Mouse (Mus musculus) hindbrain, embryonic 14.5 days (tissue): ENCODE results near the gene Lrig3. TPM values are rescaled to one million over a fixed set of nuclear protein-coding genes. Genes with fewer than 3 reads are reported as not detected.

Experiments used
- ATAC-seq: fragments of 200-750 bp; cut with Nextera tagmentation; 2 replicates; pipeline ENCODE4 v1.8.0; 2017; ENCODE audit warnings: moderate number of reproducible peaks, mild to moderate bottlenecking, moderate TSS enrichment, moderate library complexity; ENCODE audit not compliant: low FRiP score
- DNase-seq: peaks from one replicate; pipeline ENCODE4 v3.0.0-alpha.2; 2015; ENCODE audit warnings: low spot score
- H3K27ac ChIP-seq: fragments of 300-500 bp; sonication (generic); 2 replicates; pipeline ENCODE4 v1.5.1; 2014; ENCODE audit warnings: mild to moderate bottlenecking, moderate library complexity
- H3K27me3 ChIP-seq: fragments of 300-500 bp; sonication (generic); 2 replicates; pipeline ENCODE4 v1.6.1; 2014; ENCODE audit warnings: mild to moderate bottlenecking, low read length, mixed read lengths; ENCODE audit not compliant: control insufficient read depth, insufficient read depth
- H3K36me3 ChIP-seq: fragments of 300-500 bp; sonication (generic); replicated peaks from 2 replicates; pipeline ENCODE4 v1.6.1; 2014; ENCODE audit not compliant: control insufficient read depth, insufficient read depth
- H3K4me1 ChIP-seq: fragments of 300-500 bp; sonication (generic); replicated peaks from 2 replicates; pipeline ENCODE4 v1.6.1; 2014; ENCODE audit warnings: antibody characterized with exemption, low read length, mixed read lengths; ENCODE audit not compliant: control insufficient read depth, insufficient read depth
- H3K4me2 ChIP-seq: fragments of 300-500 bp; sonication (generic); replicated peaks from 2 replicates; pipeline ENCODE4 v1.6.1; 2014; ENCODE audit warnings: mild to moderate bottlenecking, moderate library complexity
- H3K4me3 ChIP-seq: fragments of 300-500 bp; sonication (generic); replicated peaks from 2 replicates; pipeline ENCODE4 v1.5.1; 2014; ENCODE audit warnings: mild to moderate bottlenecking, low read length
- H3K9ac ChIP-seq: fragments of 300-500 bp; sonication (generic); 2 replicates; pipeline ENCODE4 v1.6.1; 2014
- H3K9me3 ChIP-seq: fragments of 300-500 bp; sonication (generic); 2 replicates; pipeline ENCODE4 v1.6.1; 2016; ENCODE audit warnings: low read length; ENCODE audit not compliant: control insufficient read depth
- WGBS: fragments of 180-500 bp; shearing (Covaris S2); extraction: QIAGEN DNeasy Blood & Tissue Kit; methylation state at CpG from one replicate; pipeline ENCODE4 v1.1.7; 2014; 5-methylcytosine and 5-hydroxymethylcytosine counted together
- polyA plus RNA-seq: library from polyadenylated mRNA; unstranded; fragments of >200 nt; fragmentation: Nextera tagmentation; extraction: Ambion mirVana; gene quantifications from 2 replicates; pipeline ENCODE4 v1.2.1, GENCODE M21; 2014

Gene Lrig3
- polyA plus RNA-seq, 1 experiment from 2014 or later, result 4.4 TPM

- no peak for ATAC-seq
- H3K27me3 ChIP-seq, result no peaks in the 10 kb centered on the region
Observed at GRCm38 (mm10) chr10:126014673-126015072, 48.7 kb downstream of the Lrig3 start.

DNA sequence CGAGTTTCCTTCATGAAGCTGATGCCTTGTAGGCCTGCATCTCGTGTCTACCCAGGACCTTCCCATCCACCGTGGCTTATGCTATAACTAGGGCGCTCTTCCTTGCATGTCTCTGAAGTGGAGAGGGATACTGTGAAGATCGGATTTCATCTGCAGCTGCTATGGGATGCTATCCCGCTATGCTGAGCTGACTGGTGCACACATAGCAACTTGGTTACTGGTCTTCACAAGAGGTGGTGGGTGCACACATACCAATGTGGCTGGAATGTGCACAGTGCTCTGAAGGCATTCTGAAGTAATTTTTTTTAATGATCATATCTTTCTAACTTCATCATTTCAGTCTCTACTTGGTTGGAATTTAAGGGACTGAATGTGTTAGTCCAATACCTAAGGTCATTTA is 49.7 kb downstream of the Lrig3 start:
- no peaks in the 10 kb centered on the region for H3K4me1 ChIP-seq
- WGBS, result 94% methylated on average over 6 of the region's 6 CpGs
- no peak overlapping the region for H3K4me3 ChIP-seq
- no peak overlapping the region for H3K4me2 ChIP-seq
- no peak overlapping the region for H3K9ac ChIP-seq
- peaks cover 22% of the 10 kb centered on the region for H3K36me3 ChIP-seq
- no peaks in the 10 kb centered on the region for H3K9me3 ChIP-seq
- DNase-seq (no peak), ATAC-seq (no peak)
- H3K27ac ChIP-seq, result no peak overlapping the region
- no peaks in the 10 kb centered on the region for H3K27me3 ChIP-seq

More at GRCm38 (mm10) chr10:126014673-126015072, 48.7 kb downstream of the Lrig3 start:
- Histone ChIP-seq H3K4me2 (no peak overlapping the region), H3K4me3 (no peak overlapping the region), H3K9ac (no peak overlapping the region), H3K4me1 (no peaks in the 10 kb centered on the region), H3K9me3 (no peaks in the 10 kb centered on the region), H3K27ac (no peak overlapping the region), H3K36me3 (peaks cover 30% of the 10 kb centered on the region)
- 96% methylated on average over 8 of the region's 8 CpGs for whole genome bisulfite sequencing
- no peak for DNase-seq

- Histone ChIP-seq H3K4me2 (no peak overlapping the region), H3K36me3 (peaks cover 7% of the 10 kb centered on the region)
- ATAC-seq, result no peak
Observed at GRCm38 (mm10) chr10:126019350-126019991, 53.5 kb downstream of the Lrig3 start.

GRCm38 (mm10) chr10:126028574-126029440 is 62.8 kb downstream of the Lrig3 start:
- no peaks in the 10 kb centered on the region for H3K36me3 ChIP-seq
- ATAC-seq (no peak), DNase-seq (peak; percentile 55)
- 0 out of 2 replicates have a peak overlapping the region, but pooled peaks have one; percentile 2 for H3K4me2 ChIP-seq
- H3K27ac ChIP-seq, result no peak overlapping the region
- H3K4me3 ChIP-seq, result no peak overlapping the region
- no peak overlapping the region for H3K9ac ChIP-seq
- H3K9me3 ChIP-seq, result no peaks in the 10 kb centered on the region
- H3K4me1 ChIP-seq, result 0 out of 2 replicates have a peak, but pooled peaks cover 7% of the 10 kb centered on the region
- no peaks in the 10 kb centered on the region for H3K27me3 ChIP-seq
- WGBS, result 35% methylated on average over 8 of the region's 8 CpGs

More at GRCm38 (mm10) chr10:126019350-126019991, 53.5 kb downstream of the Lrig3 start:
- 92% methylated on average over 15 of the region's 15 CpGs for WGBS
- DNase-seq, result no peak
- Histone ChIP-seq H3K27me3 (no peaks in the 10 kb centered on the region), H3K9ac (no peak overlapping the region), H3K4me3 (no peak overlapping the region), H3K4me1 (no peaks in the 10 kb centered on the region), H3K9me3 (no peaks in the 10 kb centered on the region), H3K27ac (no peak overlapping the region)

DNA sequence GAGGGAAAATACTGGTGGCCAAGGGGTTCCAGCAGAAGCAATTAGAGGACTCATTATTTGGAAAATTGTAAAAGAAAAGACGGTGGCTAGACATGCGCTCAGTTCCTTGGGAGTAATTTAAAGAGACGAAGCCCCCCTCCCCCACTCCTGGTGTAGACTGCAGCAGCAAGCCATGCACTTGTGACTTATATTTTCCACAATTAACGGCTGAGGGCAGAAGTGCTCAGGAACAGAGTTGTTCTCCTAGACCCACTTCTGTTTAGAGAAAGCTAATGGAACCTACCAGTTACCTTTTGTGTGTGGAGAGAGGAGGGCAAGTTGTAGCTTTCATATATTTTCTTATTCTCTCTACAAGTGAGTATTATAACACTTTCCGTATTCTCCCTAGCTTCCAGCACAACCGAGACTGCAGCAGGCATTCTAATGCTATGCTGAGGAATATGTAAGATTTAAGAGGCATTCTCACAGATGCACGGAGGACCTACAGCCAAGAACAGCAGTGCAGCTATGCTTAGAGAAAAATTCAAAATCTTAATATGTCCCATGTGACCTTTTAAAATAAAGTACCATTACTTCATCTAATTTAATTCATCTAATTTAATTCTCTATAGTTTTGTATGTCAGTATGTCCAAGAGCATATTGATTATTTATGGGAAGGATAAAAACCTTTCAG is 63.6 kb downstream of the Lrig3 start:
- no peaks in the 10 kb centered on the region for H3K9me3 ChIP-seq
- ATAC-seq (no peak), DNase-seq (no peak)
- 0 out of 2 replicates have a peak overlapping the region, but pooled peaks have one; percentile 2 for H3K4me2 ChIP-seq
- 0 out of 2 replicates have a peak, but pooled peaks cover 7% of the 10 kb centered on the region for H3K4me1 ChIP-seq
- no peak overlapping the region for H3K27ac ChIP-seq
- H3K27me3 ChIP-seq, result no peaks in the 10 kb centered on the region
- H3K4me3 ChIP-seq, result no peak overlapping the region
- WGBS, result 56% methylated on average over 7 of the region's 7 CpGs
- no peak overlapping the region for H3K9ac ChIP-seq
- H3K36me3 ChIP-seq, result no peaks in the 10 kb centered on the region

GRCm38 (mm10) chr10:126056881-126057280 is 90.9 kb downstream of the Lrig3 start:
- H3K4me2 ChIP-seq, result no peak overlapping the region
- no peaks in the 10 kb centered on the region for H3K27me3 ChIP-seq
- ATAC-seq (no peak), DNase-seq (no peak)
- H3K4me1 ChIP-seq, result no peaks in the 10 kb centered on the region
- no peak overlapping the region for H3K4me3 ChIP-seq
- WGBS, result 66% methylated on average over 3 of the region's 3 CpGs
- no peaks in the 10 kb centered on the region for H3K9me3 ChIP-seq
- H3K27ac ChIP-seq, result no peak overlapping the region
- no peaks in the 10 kb centered on the region for H3K36me3 ChIP-seq
- H3K9ac ChIP-seq, result no peak overlapping the region

GRCm38 (mm10) chr10:126062812-126063211 is 96.8 kb downstream of the Lrig3 start:
- no peak overlapping the region for H3K4me2 ChIP-seq
- H3K27ac ChIP-seq, result no peak overlapping the region
- no peak for ATAC-seq
- no peak overlapping the region for H3K9ac ChIP-seq
- 0 out of 2 replicates have a peak, but pooled peaks cover 4% of the 10 kb centered on the region for H3K9me3 ChIP-seq
- DNase-seq, result no peak
- H3K27me3 ChIP-seq, result no peaks in the 10 kb centered on the region
- no peak overlapping the region for H3K4me3 ChIP-seq
- 89% methylated on average over 4 of the region's 4 CpGs for WGBS
- H3K4me1 ChIP-seq, result no peaks in the 10 kb centered on the region
- H3K36me3 ChIP-seq, result no peaks in the 10 kb centered on the region
